Mouse (Mus musculus) bone marrow, adult 2 months (tissue): ENCODE measurements around the gene Cacna1b.

ENCODE experiments used
- CTCF ChIP-seq: fragments of 200-500 bp; IDR thresholded peaks from 2 replicates; pipeline ENCODE4 v1.5.1; 2011; ENCODE audit warnings: low read length, control low read depth; ENCODE audit not compliant: control insufficient read depth, insufficient read depth
- POLR2A ChIP-seq: fragments of 200-500 bp; IDR thresholded peaks from 2 replicates; pipeline ENCODE4 v1.6.1; 2011; ENCODE audit warnings: low read depth, mild to moderate bottlenecking, control low read depth, low read length, borderline replicate concordance; ENCODE audit not compliant: control insufficient read depth

GRCm38 (mm10) chr2:24678538-24678937 lies 84.4 kb downstream of the Cacna1b start:
- TF ChIP-seq CTCF = no peak
- TF ChIP-seq POLR2A = no peak
